Mouse (Mus musculus): ENCODE measurements around the gene Pde1c.
A peak's percentile ranks its signal among the peaks of the same experiment; 100 is the strongest.

Pde1c gene

DNA sequence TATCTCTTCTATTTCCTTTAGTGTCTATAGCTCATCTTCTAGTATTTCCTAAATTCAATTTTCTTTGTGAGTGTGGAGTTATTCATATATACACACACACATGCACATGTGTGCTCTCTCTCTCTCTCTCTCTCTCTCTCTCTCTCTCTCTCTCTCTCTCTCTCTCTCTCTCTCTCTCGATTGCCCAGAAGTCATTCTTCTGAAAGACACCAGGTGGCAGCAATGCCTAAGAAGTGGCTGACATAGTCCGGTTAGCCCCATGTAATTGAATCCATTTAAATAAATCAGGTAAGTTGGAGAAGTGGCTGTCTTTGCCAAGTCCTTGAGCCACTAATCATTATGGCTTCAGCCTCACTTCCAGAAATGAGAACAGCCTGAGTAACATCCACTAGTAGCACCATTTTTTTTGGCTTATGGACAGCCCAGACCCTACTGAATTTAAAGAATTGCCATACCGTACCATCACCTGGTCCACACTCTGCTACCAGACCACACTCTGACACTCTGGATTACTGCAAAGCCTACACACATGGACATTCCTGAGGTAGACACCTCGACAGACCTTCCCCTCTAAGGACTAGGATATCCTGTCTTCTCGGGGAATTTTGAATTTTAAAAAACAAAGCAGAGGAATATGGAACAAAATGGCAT is 502.1 kb downstream of the Pde1c start:
- no peak for DNase-seq (ENCODE audit: low spot score)

DNA sequence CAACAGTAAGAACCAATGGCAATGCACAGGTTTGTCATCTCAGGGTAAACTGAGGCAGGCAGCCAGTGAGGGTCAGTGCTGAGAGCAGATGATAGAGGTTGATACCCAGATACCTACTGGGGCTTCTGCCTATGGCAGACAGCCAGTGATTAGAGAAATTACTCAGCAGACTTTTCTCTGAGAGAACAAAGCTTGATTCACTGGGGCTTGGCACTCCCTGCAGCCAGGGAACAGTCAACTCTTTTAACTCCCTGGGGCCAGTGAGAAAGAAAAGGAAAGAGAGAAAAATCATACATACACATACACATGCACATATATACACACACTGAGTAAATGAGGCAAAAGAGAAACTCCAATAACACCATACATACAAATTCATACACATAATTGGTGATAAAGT is 505.2 kb downstream of the Pde1c start:
- no peak for DNase-seq (ENCODE audit: low spot score)

DNA sequence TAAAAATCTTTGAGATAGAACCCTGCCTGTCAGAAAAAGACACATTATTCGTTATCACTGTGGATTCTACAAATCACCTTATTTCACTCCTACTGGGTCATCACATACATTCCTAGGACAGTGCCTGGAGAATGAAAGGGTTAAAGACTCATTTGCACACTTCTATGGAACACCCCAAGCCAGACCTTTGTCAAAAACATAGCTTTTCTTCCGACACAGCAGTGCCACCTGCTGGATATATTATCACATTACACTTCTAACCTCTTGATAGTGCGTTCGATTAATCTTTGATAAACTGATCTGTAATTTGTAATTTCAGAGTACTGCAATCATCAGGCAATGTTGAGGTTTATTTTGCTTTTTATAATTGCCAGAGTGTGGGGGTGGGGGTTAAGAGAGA is 519.8 kb downstream of the Pde1c start:
- DNase-seq (ENCODE audit: low spot score), result peak; percentile 32

DNA sequence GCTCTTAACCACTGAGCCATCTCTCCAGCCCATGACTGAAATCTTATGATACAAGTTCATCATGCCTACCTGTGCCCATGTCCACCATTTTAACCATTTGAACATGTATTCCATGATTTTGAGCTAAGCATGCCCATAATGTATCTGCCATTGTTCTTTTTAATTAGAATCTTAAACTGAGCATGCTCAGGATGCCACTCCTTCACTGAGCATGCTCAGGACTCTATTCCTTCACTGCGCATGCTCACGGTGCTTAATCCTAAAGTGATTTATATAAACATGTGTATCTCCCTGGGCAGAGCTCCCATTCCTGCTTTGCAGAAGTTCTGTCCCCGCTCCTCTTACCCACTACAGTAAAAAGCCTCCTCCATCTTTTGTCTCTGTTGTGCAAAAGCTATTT is 520.3 kb downstream of the Pde1c start:
- DNase-seq (ENCODE audit: low spot score), result no peak

DNA sequence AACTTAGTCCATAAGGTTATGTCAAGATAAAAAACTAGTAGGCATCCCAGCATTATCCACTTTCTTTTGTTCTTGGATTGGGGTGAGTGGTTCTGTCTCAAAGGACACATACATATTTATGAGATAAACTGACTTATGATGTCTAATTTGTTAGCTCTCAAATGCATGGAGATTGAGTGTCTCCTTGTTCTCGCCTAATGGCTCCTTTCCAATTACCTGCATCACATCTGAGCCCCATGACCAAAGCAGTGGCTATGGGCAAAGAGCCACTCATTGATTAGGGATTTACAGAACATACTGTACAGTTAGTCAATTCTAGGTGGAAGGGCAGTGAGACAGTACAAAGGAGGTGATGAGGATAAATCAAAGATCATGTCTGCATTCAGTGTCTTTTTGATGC is 524.2 kb downstream of the Pde1c start:
- DNase-seq (ENCODE audit: low spot score), result no peak

DNA sequence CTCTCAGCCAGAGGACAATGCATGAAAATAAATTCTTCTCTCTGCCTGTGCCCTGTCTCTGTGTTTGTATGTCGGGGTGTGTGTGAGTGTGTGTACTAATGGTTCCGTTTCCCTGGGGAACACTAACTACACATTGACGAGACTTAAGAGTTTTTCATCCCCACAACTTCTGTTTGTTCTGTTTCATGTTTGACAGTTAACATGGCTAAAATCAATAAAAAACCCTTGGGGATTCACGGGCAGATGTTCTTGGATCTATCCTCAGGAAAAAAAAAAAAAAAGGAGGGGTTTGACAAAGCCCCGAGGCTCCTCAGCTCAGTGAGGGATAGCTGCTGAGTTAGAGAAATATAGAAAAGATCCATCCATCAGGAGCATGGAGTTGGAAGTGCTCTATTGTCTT is 524.6 kb downstream of the Pde1c start:
- DNase-seq (ENCODE audit: low spot score), result no peak

DNA sequence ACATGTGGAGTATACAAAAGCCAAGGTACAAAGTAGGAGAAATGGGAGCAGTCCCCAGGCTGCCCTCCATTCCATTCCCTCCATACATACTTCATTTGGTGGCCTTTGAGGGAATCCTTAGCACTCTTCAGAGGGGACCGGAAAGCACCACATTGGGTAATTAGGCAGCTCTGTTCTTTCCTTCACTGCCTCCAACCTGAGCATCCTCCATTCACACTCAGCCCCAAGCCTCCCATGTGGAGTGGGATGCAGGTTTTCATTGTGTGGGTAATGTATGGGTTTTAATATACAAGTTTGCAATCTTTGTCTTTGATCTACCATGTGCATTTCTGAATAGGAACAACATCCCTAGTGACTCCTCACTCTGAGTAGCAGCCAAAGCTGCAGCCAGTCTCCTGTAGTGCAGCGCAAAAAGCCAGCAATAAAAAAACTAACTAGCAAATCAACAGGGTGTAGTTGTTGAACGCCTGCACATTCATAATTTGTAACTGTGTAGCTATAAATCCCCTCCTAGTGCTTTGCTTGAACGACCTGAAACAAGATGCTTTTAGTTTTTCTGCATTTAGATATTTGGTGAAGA is 529.3 kb downstream of the Pde1c start:
- no peak for DNase-seq (ENCODE audit: low spot score)

DNA sequence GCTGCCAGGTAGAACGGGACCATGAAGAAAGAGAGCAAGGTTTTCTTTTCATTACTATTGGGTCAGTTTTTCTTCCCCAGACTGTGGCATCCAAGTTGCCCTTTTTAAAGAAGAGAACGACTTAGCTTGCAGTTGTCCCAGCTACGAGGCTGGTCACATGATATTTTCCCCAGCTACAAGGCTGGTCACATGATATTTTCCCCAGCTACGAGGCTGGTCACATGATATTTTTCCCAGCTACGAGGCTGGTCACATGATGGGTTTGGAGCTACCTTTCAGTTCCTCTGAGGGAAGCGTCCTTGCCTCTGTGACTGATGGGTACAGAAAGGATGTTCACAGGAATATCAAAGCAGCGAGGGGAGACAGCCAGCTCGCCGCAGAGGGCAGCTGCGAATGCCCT is 533.8 kb downstream of the Pde1c start:
- DNase-seq (ENCODE audit: low spot score), result no peak

DNA sequence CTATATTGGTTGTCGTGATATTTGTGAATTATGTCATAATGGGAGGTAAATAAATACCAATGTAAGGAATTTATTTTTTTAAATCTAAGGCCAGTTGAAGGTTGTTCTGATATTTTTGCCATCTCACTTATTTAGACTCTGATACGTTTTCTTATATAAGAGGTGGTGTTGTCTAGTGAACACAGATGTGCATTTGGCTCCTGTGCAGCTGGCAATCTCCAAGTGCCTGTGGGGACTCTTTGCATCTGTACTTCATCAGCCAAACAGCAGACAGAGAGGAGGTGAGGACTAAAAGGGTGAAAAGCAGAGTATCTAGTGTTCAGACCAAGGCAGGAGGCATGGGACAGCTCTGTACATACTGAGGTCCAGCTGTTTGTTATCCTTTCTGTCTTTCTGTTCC is 536.7 kb downstream of the Pde1c start:
- no peak for DNase-seq (ENCODE audit: low spot score)

DNA sequence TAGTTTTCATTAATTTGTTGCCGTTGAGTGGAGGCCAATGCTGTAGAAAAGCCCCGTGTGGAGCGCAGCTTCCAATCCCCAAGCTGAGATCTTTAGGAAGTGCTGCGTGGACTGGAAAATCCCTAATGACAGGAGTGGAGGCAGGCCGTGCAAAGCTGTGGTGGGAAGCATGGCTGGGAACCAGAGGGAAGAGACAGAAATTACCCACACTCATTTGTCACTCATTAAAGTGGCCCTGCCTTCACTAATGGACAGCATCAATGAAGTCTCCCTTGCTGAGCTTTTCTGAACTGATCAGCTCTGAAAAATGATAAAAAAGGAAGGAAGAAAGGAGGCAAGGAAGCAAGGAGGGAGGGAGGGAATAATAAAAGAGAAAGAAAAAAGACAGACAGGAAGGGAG is 538.9 kb downstream of the Pde1c start:
- DNase-seq (ENCODE audit: low spot score), result no peak

DNA sequence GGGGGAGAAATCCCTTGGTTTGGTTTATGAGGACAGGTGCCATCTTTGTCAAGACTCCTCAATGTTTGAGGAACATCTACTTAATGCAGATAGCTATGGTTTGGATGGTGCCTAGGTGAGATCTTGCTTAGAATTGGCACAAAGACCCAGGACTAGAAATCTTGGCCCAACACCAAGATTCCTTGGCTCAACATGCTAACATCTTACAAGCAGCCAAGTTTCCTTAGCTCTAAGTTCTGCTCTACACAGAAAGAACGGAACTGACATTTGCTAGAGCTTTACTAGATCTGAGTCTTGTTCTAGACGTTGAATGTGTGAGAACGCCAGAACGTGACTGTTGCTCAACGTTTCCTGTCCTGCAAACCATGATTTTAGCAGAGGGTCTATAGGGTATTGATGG is 540.9 kb downstream of the Pde1c start:
- DNase-seq (ENCODE audit: low spot score), result no peak

DNA sequence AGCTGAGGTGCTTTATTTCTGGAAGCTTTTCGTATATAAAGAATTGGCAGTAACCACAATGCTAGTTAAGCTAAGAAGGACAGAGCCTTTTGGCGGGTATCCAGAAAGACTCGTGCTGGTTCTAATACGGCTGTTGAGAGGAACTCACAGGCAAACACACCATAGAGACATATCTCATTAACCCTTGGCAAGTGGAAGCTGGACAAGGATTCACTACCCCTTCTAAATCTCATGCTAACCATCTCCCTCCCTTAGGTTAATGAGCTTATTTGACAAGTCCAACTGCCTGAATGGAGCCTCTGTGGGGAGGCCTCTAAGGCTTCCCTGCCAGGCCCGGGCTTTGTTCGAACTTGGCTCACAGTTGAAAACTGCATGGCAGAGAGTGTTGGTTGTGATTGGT is 541.6 kb downstream of the Pde1c start:
- DNase-seq (ENCODE audit: low spot score), result no peak

DNA sequence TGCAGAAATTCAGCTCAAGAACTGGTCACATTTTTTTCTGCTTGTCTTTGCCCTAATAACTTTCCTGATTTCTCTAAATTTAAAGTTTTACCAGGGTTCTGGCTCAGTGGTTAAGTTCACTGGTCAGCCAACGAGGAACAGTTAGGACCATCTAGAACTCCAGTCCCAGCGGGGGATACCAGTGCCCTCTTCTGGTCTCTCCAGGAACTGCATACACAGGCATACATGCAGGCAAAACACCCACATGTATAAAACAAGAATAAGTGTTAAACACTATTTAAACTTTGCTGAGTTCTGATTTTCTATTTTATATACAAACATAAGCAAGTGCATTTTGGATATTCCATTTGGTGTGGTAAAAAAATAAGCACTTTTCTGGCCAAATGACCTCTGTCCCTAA is 543.4 kb downstream of the Pde1c start:
- DNase-seq (ENCODE audit: low spot score), result no peak
